Mouse (Mus musculus) brain, embryonic 14.5 days (tissue): Measurements from ENCODE around the gene Slco2b1.

ENCODE experiments used
- CTCF ChIP-seq: fragments of 200-500 bp; IDR thresholded peaks from 2 replicates; pipeline ENCODE4 v1.5.1; 2012; ENCODE audit warnings: inconsistent platforms, mild to moderate bottlenecking, moderate library complexity, borderline replicate concordance; ENCODE audit not compliant: insufficient read depth, insufficient read length; ENCODE audit errors: extremely low read depth
- POLR2A ChIP-seq: fragments of 200-500 bp; IDR thresholded peaks from 2 replicates; pipeline ENCODE4 v1.6.1; 2012; ENCODE audit warnings: mild to moderate bottlenecking, inconsistent platforms, borderline replicate concordance; ENCODE audit not compliant: poor library complexity, insufficient read depth, insufficient read length, severe bottlenecking; ENCODE audit errors: extremely low read depth

GRCm38 (mm10) chr7:99684086-99684485, 27.1 kb downstream of the Slco2b1 start:
- TF ChIP-seq POLR2A (no peak), CTCF (no peak)
